Mouse (Mus musculus) embryonic facial prominence, embryonic 12.5 days (tissue): ENCODE measurements at regions not wholly inside any gene's neighbourhood (a gene's known extent, or its start where the extent isn't known, plus 50 kb on each side); places are given as distances from the start of the nearest gene placed in this dataset.
"Not testable (repeated sequence)": the region's sequence is repeated elsewhere in the genome, so short reads cannot be mapped to it uniquely, and the experiment has no call there.

Source experiments
- ATAC-seq: fragments of 200-750 bp; cut with Nextera tagmentation; 2 replicates; pipeline ENCODE4 v1.8.0; 2017; ENCODE audit not compliant: insufficient number of reproducible peaks, insufficient read depth, low FRiP score, low TSS enrichment
- H3K27ac ChIP-seq: fragments of 300-500 bp; sonication (generic); 2 replicates; pipeline ENCODE4 v1.5.1; 2016; ENCODE audit warnings: mild to moderate bottlenecking
- H3K27me3 ChIP-seq: fragments of 300-500 bp; sonication (generic); 2 replicates; pipeline ENCODE4 v1.6.1; 2016; ENCODE audit warnings: mild to moderate bottlenecking, moderate library complexity
- H3K36me3 ChIP-seq: fragments of 300-500 bp; sonication (generic); 2 replicates; pipeline ENCODE4 v1.6.1; 2016; ENCODE audit warnings: mild to moderate bottlenecking
- H3K4me1 ChIP-seq: fragments of 300-500 bp; sonication (generic); 2 replicates; pipeline ENCODE4 v1.6.1; 2016
- H3K4me2 ChIP-seq: fragments of 300-500 bp; sonication (generic); replicated peaks from 2 replicates; pipeline ENCODE4 v1.6.1; 2016; ENCODE audit warnings: mild to moderate bottlenecking, moderate library complexity
- H3K4me3 ChIP-seq: fragments of 300-500 bp; sonication (generic); 2 replicates; pipeline ENCODE4 v1.5.1; 2016; ENCODE audit warnings: mild to moderate bottlenecking
- H3K9ac ChIP-seq: fragments of 300-500 bp; sonication (generic); 2 replicates; pipeline ENCODE4 v1.6.1; 2016; ENCODE audit warnings: mild to moderate bottlenecking, moderate library complexity
- H3K9me3 ChIP-seq: fragments of 300-500 bp; sonication (generic); 2 replicates; pipeline ENCODE4 v1.6.1; 2016; ENCODE audit warnings: mild to moderate bottlenecking, moderate library complexity
- WGBS: fragments of 180-500 bp; shearing (Covaris S2); methylation state at CpG from one replicate; pipeline ENCODE4 v1.1.7; 2016; 5-methylcytosine and 5-hydroxymethylcytosine counted together

GRCm38 (mm10) chr5:104576991-104577390, 68.8 kb downstream of the BC005561 start:
- H3K4me1 ChIP-seq, ATAC-seq, H3K27ac ChIP-seq, H3K4me3 ChIP-seq, H3K9ac ChIP-seq, H3K27me3 ChIP-seq, H3K4me2 ChIP-seq: not testable (repeated sequence)
- peaks cover 16% of the 10 kb centered on the region for H3K9me3 ChIP-seq
- 95% methylated on average over 4 of the region's 4 CpGs for WGBS
- peaks cover 14% of the 10 kb centered on the region for H3K36me3 ChIP-seq

- not testable (repeated sequence) for ATAC-seq, H3K9ac ChIP-seq, H3K4me1 ChIP-seq, H3K27me3 ChIP-seq, H3K4me2 ChIP-seq, H3K4me3 ChIP-seq, H3K27ac ChIP-seq
- Histone ChIP-seq H3K36me3 (peaks cover 49% of the 10 kb centered on the region), H3K9me3 (peaks cover 54% of the 10 kb centered on the region)
- 98% methylated on average over 3 of the region's 3 CpGs for WGBS
Measured at GRCm38 (mm10) chr5:104582368-104582767, 74.2 kb downstream of the BC005561 start.

- H3K9me3 ChIP-seq = peaks cover 6% of the 10 kb centered on the region; the same call in 1 of the 2 replicates
- 69% methylated on average over 7 of the region's 7 CpGs for WGBS
- no peak overlapping the region for H3K27ac ChIP-seq
- no peak overlapping the region for H3K9ac ChIP-seq
- no peak for ATAC-seq
- H3K4me1 ChIP-seq = no peaks in the 10 kb centered on the region
- no peaks in the 10 kb centered on the region for H3K36me3 ChIP-seq
- no peaks in the 10 kb centered on the region for H3K27me3 ChIP-seq
- H3K4me2 ChIP-seq = no peak overlapping the region
- no peak overlapping the region for H3K4me3 ChIP-seq
Measured at GRCm38 (mm10) chr5:104609177-104609576, 101.0 kb downstream of the BC005561 start.
